Mouse (Mus musculus) lung, adult 2 months (tissue): Measurements from ENCODE around the gene Smim14.

ENCODE experiments used
- CTCF ChIP-seq: fragments of 200-500 bp; IDR thresholded peaks from 2 replicates; pipeline ENCODE4 v1.5.1; 2011; ENCODE audit warnings: mild to moderate bottlenecking, low read length, control low read depth; ENCODE audit not compliant: insufficient read depth
- POLR2A ChIP-seq: fragments of 200-500 bp; IDR thresholded peaks from 2 replicates; pipeline ENCODE4 v1.6.1; 2011; ENCODE audit warnings: low read depth, mild to moderate bottlenecking, control low read depth, low read length, borderline replicate concordance; ENCODE audit errors: extremely low read depth

- TF ChIP-seq CTCF: no peak
- TF ChIP-seq POLR2A: no peak
Observed at GRCm38 (mm10) chr5:65561125-65561893, 24.3 kb upstream of the Smim14 start.
